Mouse (Mus musculus): ENCODE measurements around the gene Uqcc1. TPM values are rescaled to one million over a fixed set of nuclear protein-coding genes. Genes with fewer than 3 reads are reported as not detected.
A peak's percentile ranks its signal among the peaks of the same experiment; 100 is the strongest.
"Not testable (repeated sequence)": the region's sequence is repeated elsewhere in the genome, so short reads cannot be mapped to it uniquely, and the experiment has no call there.

Gene Uqcc1
- total RNA-seq, 1 experiment from 2014 or later = 114 TPM

GRCm38 (mm10) chr2:155852536-155852935, 77.6 kb downstream of the Uqcc1 start:
- DNase-seq = no peak

- DNase-seq = no peak
Observed at GRCm38 (mm10) chr2:155850120-155850519, 80.0 kb downstream of the Uqcc1 start.

- no peak for DNase-seq
Observed at GRCm38 (mm10) chr2:155849464-155849863, 80.6 kb downstream of the Uqcc1 start.

- DNase-seq = peak; percentile 79
Observed at GRCm38 (mm10) chr2:155848291-155848690, 81.8 kb downstream of the Uqcc1 start.

GRCm38 (mm10) chr2:155846930-155847329, 83.2 kb downstream of the Uqcc1 start:
- DNase-seq = no peak

- no peak for DNase-seq
Observed at GRCm38 (mm10) chr2:155838961-155839360, 91.1 kb downstream of the Uqcc1 start.

- DNase-seq = no peak
Observed at GRCm38 (mm10) chr2:155837961-155838360, 92.1 kb downstream of the Uqcc1 start.

- DNase-seq = no peak
Observed at GRCm38 (mm10) chr2:155834732-155835131, 95.4 kb downstream of the Uqcc1 start, which contains the start of gene Fam83c. Gene Fam83c (minus strand): TSS chr2:155834854.

- not testable (repeated sequence) for DNase-seq
Observed at GRCm38 (mm10) chr2:155832087-155832486, 98.0 kb downstream of the Uqcc1 start.

GRCm38 (mm10) chr2:155831302-155831701, 98.8 kb downstream of the Uqcc1 start:
- DNase-seq = no peak

- DNase-seq = no peak
Observed at GRCm38 (mm10) chr2:155830841-155831240, 99.3 kb downstream of the Uqcc1 start.

- DNase-seq = peak; percentile 85
Observed at GRCm38 (mm10) chr2:155826630-155827424, 103.3 kb downstream of the Uqcc1 start, which contains the start of gene Eif6. Gene Eif6 (minus strand): TSS chr2:155826925.

GRCm38 (mm10) chr2:155825904-155826629, 104.0 kb downstream of the Uqcc1 start:
- DNase-seq = peak; percentile 39

GRCm38 (mm10) chr2:155823722-155824121, 106.4 kb downstream of the Uqcc1 start:
- no peak for DNase-seq

- DNase-seq = no peak
Observed at GRCm38 (mm10) chr2:155820779-155821178, 109.3 kb downstream of the Uqcc1 start.

GRCm38 (mm10) chr2:155819449-155820251, 110.5 kb downstream of the Uqcc1 start:
- DNase-seq = no peak

- DNase-seq = no peak
Observed at GRCm38 (mm10) chr2:155819392-155819448, 110.9 kb downstream of the Uqcc1 start, which contains the start of gene BC029722. Gene BC029722 (minus strand): TSS chr2:155819426.

GRCm38 (mm10) chr2:155818596-155819391, 111.3 kb downstream of the Uqcc1 start:
- DNase-seq = peak; percentile 96

GRCm38 (mm10) chr2:155817301-155818245, 112.5 kb downstream of the Uqcc1 start:
- DNase-seq = peak; percentile 71

GRCm38 (mm10) chr2:155816179-155816578, 113.9 kb downstream of the Uqcc1 start:
- DNase-seq = no peak

- DNase-seq = no peak
Observed at GRCm38 (mm10) chr2:155814829-155815228, 115.3 kb downstream of the Uqcc1 start.

Measured in adrenal gland, postnatal 25 days (tissue).